Mouse (Mus musculus): ENCODE results near the gene Fbxw11. TPM values are rescaled to one million over a fixed set of nuclear protein-coding genes. Genes with fewer than 3 reads are reported as not detected.

Gene Fbxw11
- polyA plus RNA-seq, 1 experiment, result 44.5 TPM

DNA sequence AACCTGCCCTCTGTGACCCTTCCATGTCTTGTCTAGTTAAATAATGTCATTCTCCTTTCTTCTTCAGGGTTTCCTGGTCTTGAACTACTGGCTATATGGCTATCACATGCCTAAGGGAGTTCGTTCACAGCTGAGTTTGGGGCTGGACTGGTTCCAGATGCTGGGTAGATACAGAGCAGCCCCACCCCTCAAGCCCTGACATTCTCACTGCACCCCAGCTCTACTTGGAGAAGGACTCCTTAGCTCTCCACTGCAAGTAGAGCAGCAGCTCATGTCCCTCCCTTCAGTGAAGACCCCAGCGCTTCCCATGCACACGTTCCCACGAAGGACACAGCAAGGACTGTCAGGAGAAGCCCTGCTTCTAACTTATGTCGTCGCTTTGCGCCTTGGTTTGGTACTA, 101.9 kb downstream of the Fbxw11 start:
- TF ChIP-seq TCF3 (IDR thresholded peaks at IDR 0.05; ENCODE audit: insufficient read length, low read depth), result no peak
- no peak for TF ChIP-seq MYOG (IDR thresholded peaks at IDR 0.05; ENCODE audit: control insufficient read depth in 1 of 3, insufficient read depth in 1 of 3, insufficient read length in 2 of 3, low read depth in 2 of 3)
- no peak for TF ChIP-seq CEBPB (IDR thresholded peaks at IDR 0.05; ENCODE audit: insufficient read depth, poor library complexity, severe bottlenecking)
- TF ChIP-seq TCF12 (IDR thresholded peaks at IDR 0.05; ENCODE audit: insufficient read depth, poor library complexity, severe bottlenecking), result no peak
- TF ChIP-seq MAX (IDR thresholded peaks at IDR 0.05; ENCODE audit: low read depth), result no peak
- no peak for TF ChIP-seq SRF (IDR thresholded peaks at IDR 0.05; ENCODE audit: control insufficient read depth, insufficient read length, low read depth)
- no peak for TF ChIP-seq USF1 (IDR thresholded peaks at IDR 0.05; ENCODE audit: low read depth)
- TF ChIP-seq POLR2AphosphoS2 (IDR thresholded peaks at IDR 0.05; ENCODE audit: insufficient read length, low read depth), result no peak
- H3K79me2 ChIP-seq (ENCODE audit: control insufficient read depth, insufficient read depth), result no peaks in the 10 kb centered on the region

DNA sequence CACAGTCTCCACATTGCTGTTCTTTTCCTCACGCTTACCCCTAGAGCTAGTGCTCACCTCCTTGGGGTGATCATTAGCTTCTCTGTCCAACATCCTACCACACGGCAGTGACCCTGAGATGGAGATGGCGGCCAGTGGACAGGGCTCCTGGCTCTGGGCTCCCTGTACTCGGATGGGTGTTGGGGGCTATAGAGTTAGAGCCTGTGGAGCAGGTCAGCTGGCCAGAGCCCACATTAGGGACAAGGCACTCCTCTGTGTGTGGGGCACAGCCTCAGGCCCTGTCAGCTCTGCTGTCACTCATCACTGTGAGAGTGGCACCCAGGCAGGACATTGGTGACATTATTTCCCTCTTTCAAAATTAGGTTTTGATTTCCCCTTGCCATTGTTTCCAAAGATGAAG, 102.9 kb downstream of the Fbxw11 start:
- Histone ChIP-seq H3ac (ENCODE audit: control insufficient read depth, insufficient read length) (no peak overlapping the region), H3K36me3 (ENCODE audit: control insufficient read depth, insufficient read depth) (peaks cover 44% of the 10 kb centered on the region), H3K79me2 (ENCODE audit: control insufficient read depth, insufficient read depth) (no peaks in the 10 kb centered on the region), H3K27me3 (ENCODE audit: control insufficient read depth, insufficient read depth, insufficient read length) (no peaks in the 10 kb centered on the region), H3K4me2 (ENCODE audit: low read depth) (no peak overlapping the region), H3K4me3 (no peak overlapping the region)
- TF ChIP-seq CEBPB (IDR thresholded peaks at IDR 0.05; ENCODE audit: insufficient read depth, poor library complexity, severe bottlenecking) (no peak), SRF (IDR thresholded peaks at IDR 0.05; ENCODE audit: control insufficient read depth, insufficient read length, low read depth) (no peak), MYOD1 (IDR thresholded peaks at IDR 0.05; ENCODE audit: control insufficient read depth in 1 of 3, insufficient read length in 2 of 3, low read depth in 2 of 3) (no peak), MAX (IDR thresholded peaks at IDR 0.05; ENCODE audit: low read depth) (no peak), USF1 (IDR thresholded peaks at IDR 0.05; ENCODE audit: low read depth) (no peak), TCF3 (IDR thresholded peaks at IDR 0.05; ENCODE audit: insufficient read length, low read depth) (no peak), POLR2AphosphoS2 (IDR thresholded peaks at IDR 0.05; ENCODE audit: insufficient read length, low read depth) (no peak), E2F4 (IDR thresholded peaks at IDR 0.05; ENCODE audit: insufficient read depth) (no peak), MYOG (IDR thresholded peaks at IDR 0.05; ENCODE audit: control insufficient read depth in 1 of 3, insufficient read depth in 1 of 3, insufficient read length in 2 of 3, low read depth in 2 of 3) (no peak), TCF12 (IDR thresholded peaks at IDR 0.05; ENCODE audit: insufficient read depth, poor library complexity, severe bottlenecking) (no peak), POLR2A (IDR thresholded peaks at IDR 0.05; ENCODE audit: insufficient read length, low read depth) (no peak), REST (IDR thresholded peaks at IDR 0.05; ENCODE audit: insufficient read depth, insufficient read length) (no peak)

More for the DNA sequence above, 101.9 kb downstream of the Fbxw11 start:
- no peak overlapping the region for H3ac ChIP-seq (ENCODE audit: control insufficient read depth, insufficient read length)
- no peak overlapping the region for H3K4me2 ChIP-seq (ENCODE audit: low read depth)
- H3K36me3 ChIP-seq (ENCODE audit: control insufficient read depth, insufficient read depth), result peaks cover 55% of the 10 kb centered on the region
- H3K27me3 ChIP-seq (ENCODE audit: control insufficient read depth, insufficient read depth, insufficient read length), result no peaks in the 10 kb centered on the region
- H3K4me3 ChIP-seq, result no peak overlapping the region

GRCm38 (mm10) chr11:32746036-32746435, 103.5 kb downstream of the Fbxw11 start:
- no peak overlapping the region for H3K4me2 ChIP-seq (ENCODE audit: low read depth)
- peaks cover 39% of the 10 kb centered on the region for H3K36me3 ChIP-seq (ENCODE audit: control insufficient read depth, insufficient read depth)
- no peak overlapping the region for H3K4me3 ChIP-seq
- H3K79me2 ChIP-seq (ENCODE audit: control insufficient read depth, insufficient read depth), result no peaks in the 10 kb centered on the region
- H3ac ChIP-seq (ENCODE audit: control insufficient read depth, insufficient read length), result no peak overlapping the region
- no peak for TF ChIP-seq MYOG (IDR thresholded peaks at IDR 0.05; ENCODE audit: control insufficient read depth in 1 of 3, insufficient read depth in 1 of 3, insufficient read length in 2 of 3, low read depth in 2 of 3)
- no peak for TF ChIP-seq TCF3 (IDR thresholded peaks at IDR 0.05; ENCODE audit: insufficient read length, low read depth)
- no peak for TF ChIP-seq E2F4 (IDR thresholded peaks at IDR 0.05; ENCODE audit: insufficient read depth)
- TF ChIP-seq TCF12 (IDR thresholded peaks at IDR 0.05; ENCODE audit: insufficient read depth, poor library complexity, severe bottlenecking), result no peak
- H3K27me3 ChIP-seq (ENCODE audit: control insufficient read depth, insufficient read depth, insufficient read length), result no peaks in the 10 kb centered on the region

DNA sequence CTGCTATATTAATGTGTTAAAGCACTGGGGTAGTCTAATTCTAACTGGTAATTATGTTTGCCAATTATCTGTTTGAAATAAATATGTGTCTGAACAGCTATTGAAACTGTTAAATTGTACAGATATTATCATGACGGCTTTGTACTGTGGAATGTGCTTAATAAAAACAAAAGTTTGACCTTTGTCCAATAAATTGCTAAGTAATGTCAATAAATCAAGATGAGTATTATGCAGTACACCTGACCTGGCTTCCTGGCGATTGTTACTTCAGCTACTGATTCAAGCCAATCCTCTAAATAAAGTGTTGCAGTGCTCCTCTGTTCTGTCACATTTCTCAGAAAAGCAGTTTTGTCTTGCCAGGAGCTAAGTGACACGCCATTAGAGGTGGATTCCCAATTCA, 104.0 kb downstream of the Fbxw11 start:
- Histone ChIP-seq H3K4me2 (ENCODE audit: low read depth) (no peak overlapping the region), H3K27me3 (ENCODE audit: control insufficient read depth, insufficient read depth, insufficient read length) (no peaks in the 10 kb centered on the region), H3K79me2 (ENCODE audit: control insufficient read depth, insufficient read depth) (no peaks in the 10 kb centered on the region), H3ac (ENCODE audit: control insufficient read depth, insufficient read length) (no peak overlapping the region), H3K36me3 (ENCODE audit: control insufficient read depth, insufficient read depth) (peaks cover 38% of the 10 kb centered on the region), H3K4me3 (no peak overlapping the region)
- TF ChIP-seq MAX (IDR thresholded peaks at IDR 0.05; ENCODE audit: low read depth) (no peak), SRF (IDR thresholded peaks at IDR 0.05; ENCODE audit: control insufficient read depth, insufficient read length, low read depth) (no peak), USF1 (IDR thresholded peaks at IDR 0.05; ENCODE audit: low read depth) (no peak), TCF12 (IDR thresholded peaks at IDR 0.05; ENCODE audit: insufficient read depth, poor library complexity, severe bottlenecking) (no peak), TCF3 (IDR thresholded peaks at IDR 0.05; ENCODE audit: insufficient read length, low read depth) (no peak), POLR2A (IDR thresholded peaks at IDR 0.05; ENCODE audit: insufficient read length, low read depth) (no peak), POLR2AphosphoS2 (IDR thresholded peaks at IDR 0.05; ENCODE audit: insufficient read length, low read depth) (no peak), CEBPB (IDR thresholded peaks at IDR 0.05; ENCODE audit: insufficient read depth, poor library complexity, severe bottlenecking) (no peak), MYOD1 (IDR thresholded peaks at IDR 0.05; ENCODE audit: control insufficient read depth in 1 of 3, insufficient read length in 2 of 3, low read depth in 2 of 3) (no peak), E2F4 (IDR thresholded peaks at IDR 0.05; ENCODE audit: insufficient read depth) (no peak), MYOG (IDR thresholded peaks at IDR 0.05; ENCODE audit: control insufficient read depth in 1 of 3, insufficient read depth in 1 of 3, insufficient read length in 2 of 3, low read depth in 2 of 3) (no peak), REST (IDR thresholded peaks at IDR 0.05; ENCODE audit: insufficient read depth, insufficient read length) (no peak)

DNA sequence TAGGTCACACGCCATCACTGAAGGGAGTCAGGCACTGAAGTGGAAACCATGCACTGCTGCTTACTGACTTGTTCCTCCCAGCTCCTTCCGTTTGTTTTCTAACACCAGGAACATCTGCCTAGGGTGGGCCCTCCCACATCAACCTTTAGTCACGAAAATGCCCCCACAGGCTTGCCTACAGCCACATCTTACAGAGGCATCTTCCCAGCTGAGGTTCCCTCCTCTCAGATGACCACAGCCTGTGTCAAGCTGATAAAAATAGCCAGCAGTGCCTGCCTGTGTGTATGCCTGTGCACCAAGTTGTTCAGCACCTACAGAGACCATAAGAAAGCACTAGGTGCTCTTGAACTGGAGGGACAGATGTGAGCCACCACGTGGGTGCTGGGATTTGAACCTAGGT, 106.3 kb downstream of the Fbxw11 start:
- Histone ChIP-seq H3K4me2 (ENCODE audit: low read depth) (no peak overlapping the region), H3K27me3 (ENCODE audit: control insufficient read depth, insufficient read depth, insufficient read length) (no peaks in the 10 kb centered on the region)

More for the DNA sequence above, 106.3 kb downstream of the Fbxw11 start:
- no peak for TF ChIP-seq TCF3 (IDR thresholded peaks at IDR 0.05; ENCODE audit: insufficient read length, low read depth)
- no peak for TF ChIP-seq SRF (IDR thresholded peaks at IDR 0.05; ENCODE audit: control insufficient read depth, insufficient read length, low read depth)
- no peak for TF ChIP-seq MAX (IDR thresholded peaks at IDR 0.05; ENCODE audit: low read depth)
- no peak for TF ChIP-seq E2F4 (IDR thresholded peaks at IDR 0.05; ENCODE audit: insufficient read depth)
- TF ChIP-seq MYOG (IDR thresholded peaks at IDR 0.05; ENCODE audit: control insufficient read depth in 1 of 3, insufficient read depth in 1 of 3, insufficient read length in 2 of 3, low read depth in 2 of 3), result no peak
- TF ChIP-seq REST (IDR thresholded peaks at IDR 0.05; ENCODE audit: insufficient read depth, insufficient read length), result no peak
- no peak for TF ChIP-seq CEBPB (IDR thresholded peaks at IDR 0.05; ENCODE audit: insufficient read depth, poor library complexity, severe bottlenecking)
- no peak for TF ChIP-seq POLR2AphosphoS2 (IDR thresholded peaks at IDR 0.05; ENCODE audit: insufficient read length, low read depth)
- no peak for TF ChIP-seq TCF12 (IDR thresholded peaks at IDR 0.05; ENCODE audit: insufficient read depth, poor library complexity, severe bottlenecking)
- TF ChIP-seq POLR2A (IDR thresholded peaks at IDR 0.05; ENCODE audit: insufficient read length, low read depth), result no peak
- TF ChIP-seq USF1 (IDR thresholded peaks at IDR 0.05; ENCODE audit: low read depth), result no peak
- no peak for TF ChIP-seq MYOD1 (IDR thresholded peaks at IDR 0.05; ENCODE audit: control insufficient read depth in 1 of 3, insufficient read length in 2 of 3, low read depth in 2 of 3)
- Histone ChIP-seq H3K79me2 (ENCODE audit: control insufficient read depth, insufficient read depth) (no peaks in the 10 kb centered on the region), H3K36me3 (ENCODE audit: control insufficient read depth, insufficient read depth) (peaks cover 26% of the 10 kb centered on the region), H3ac (ENCODE audit: control insufficient read depth, insufficient read length) (no peak overlapping the region), H3K4me3 (no peak overlapping the region)
